Mouse (Mus musculus): ENCODE results near the gene Gm20422.
A peak's percentile ranks its signal among the peaks of the same experiment; 100 is the strongest.

Gm20422 gene

DNA sequence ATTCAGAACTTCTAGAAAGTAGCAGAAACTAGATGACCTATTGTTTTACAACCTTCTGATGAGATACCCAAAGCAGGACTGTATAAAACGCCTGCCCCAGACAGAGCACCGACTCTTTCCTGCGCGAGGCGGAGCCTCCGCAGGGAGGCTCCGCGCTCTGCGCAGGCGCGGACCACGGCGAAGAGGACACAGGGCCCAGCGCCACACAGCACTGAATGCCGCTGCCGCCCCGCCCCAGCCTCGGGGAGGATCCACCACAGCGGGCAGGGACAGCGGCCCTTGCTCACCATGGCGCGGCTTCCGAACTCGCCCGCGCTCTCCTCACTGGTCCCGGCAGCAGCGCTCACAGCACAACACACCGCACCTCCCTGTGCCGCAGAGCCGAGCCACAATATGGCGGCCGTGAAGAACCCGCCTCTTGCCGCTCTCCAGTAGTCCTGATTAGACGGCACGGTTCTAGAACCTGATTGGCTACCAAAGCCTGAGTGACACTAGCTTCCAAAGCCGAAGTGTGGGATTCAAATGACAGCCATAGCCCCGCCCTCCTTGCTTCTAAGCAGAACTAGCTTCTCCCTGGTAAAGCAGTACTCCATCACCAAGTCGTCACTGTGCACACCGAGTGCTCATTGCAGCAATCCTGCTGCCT lies at the start of gene Gm20422:
Gene Gm20422 (minus strand): TSS at position 384 of the 646 bp plus-strand sequence.
- DNase-seq (ENCODE audit: low spot score in 2 of 2): peak; percentile 90 to 92

DNA sequence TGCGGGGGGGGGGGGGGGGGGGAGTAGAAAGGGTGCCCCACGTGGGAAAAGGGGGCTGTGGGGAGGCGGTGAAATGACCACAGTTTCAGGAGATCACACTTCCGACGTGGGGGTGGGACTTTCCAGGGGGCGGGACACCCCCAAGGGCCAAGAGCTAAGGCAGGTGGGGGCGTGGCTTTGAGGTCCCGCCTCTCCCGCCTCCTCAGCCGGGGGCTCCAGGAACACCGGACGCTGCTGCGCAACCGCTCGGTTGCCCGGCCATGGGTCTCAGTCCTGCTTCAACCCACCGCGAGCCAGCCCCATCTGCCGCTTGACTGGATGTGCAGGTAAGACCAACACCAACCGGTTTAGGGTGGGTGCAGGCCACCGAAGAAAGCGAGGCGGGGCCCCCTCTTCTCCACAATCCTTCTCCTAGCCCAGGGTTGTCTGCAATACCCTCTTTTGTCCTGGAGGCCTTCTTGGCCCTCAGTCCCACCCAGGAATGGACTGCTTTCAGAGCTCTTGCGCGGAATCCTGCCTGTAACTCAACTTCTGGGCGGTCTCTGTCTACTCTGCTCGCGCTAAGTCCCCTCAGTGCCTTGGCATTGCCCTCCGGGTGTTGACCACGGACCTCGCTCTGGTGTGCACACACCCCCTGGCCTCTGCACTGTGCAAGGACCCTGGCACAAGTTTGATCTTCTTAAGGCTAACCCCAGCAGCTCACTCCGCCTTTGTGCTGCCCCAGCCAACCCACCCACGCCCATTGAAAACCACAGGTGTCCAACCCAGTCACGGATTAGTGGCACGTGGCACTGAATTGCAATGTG lies 47.9 kb upstream of the Gm20422 start, which contains the start of gene Lpar2:
Gene Lpar2 (plus strand): TSS at position 44 of the 806 bp plus-strand sequence.
- DNase-seq (ENCODE audit: low spot score in 2 of 2): peak; percentile 22 to 61

DNA sequence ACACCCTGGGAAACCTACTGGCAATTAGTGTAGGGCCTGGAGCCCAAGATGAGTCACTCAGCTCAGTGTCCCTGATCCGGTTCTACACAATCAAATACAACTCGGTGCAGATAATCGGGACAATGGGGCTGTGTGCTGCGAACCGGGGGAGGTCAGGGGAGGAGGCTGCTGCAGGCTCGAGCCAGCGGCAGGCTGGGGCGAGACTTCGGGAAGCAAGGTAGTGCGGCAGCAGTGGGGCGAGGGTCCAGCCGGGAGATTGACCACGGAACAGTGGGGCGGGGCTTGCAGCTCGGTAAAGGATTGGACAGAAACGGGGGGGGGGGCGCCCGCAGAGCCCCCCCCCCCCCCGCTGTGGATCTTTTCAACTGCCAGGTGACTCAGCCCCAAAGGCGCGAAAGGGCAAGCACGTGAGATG lies 47.3 kb upstream of the Gm20422 start:
- DNase-seq (ENCODE audit: low spot score in 2 of 2): no peak

DNA sequence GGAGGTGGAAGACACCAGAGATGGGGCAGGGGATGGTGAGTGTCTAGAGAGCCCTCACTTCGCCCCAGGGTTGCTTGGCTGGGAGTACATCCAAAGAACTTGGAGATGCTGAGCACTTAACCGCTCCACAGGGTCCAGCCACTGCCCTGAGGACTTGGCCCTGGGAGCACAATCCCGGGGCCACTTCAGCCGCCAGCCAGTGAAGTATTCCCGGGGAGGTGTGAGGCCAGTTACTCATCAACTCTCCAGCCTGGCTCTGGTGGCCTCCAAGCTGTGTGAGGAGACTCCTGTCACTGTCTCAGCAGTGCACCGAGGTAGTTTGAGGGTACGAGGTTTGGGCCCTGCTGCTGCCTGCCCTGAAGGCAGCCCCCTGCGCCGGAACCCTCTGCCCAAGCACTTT lies 45.8 kb upstream of the Gm20422 start:
- no peak for DNase-seq (ENCODE audit: low spot score in 2 of 2)

DNA sequence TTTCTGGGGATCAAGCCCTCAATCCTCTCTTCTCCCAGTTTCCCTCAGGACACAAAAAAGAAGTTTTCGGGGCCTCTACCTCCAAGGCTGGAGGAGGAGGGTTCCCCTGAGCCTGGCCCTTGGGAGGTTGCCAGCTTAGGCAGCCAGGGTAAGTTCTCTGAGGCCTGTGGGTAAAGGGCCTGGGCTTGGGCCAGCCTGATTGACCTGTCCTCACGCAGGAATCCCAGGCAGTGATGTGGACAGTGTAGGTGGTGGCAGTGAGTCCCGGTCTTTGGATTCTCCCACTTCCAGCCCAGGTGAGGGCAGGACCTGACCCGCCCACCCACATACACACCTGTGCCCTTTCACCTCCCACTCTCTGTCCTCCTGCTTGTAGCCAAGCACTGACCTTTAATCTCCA lies 40.7 kb upstream of the Gm20422 start:
- no peak for DNase-seq (ENCODE audit: low spot score in 2 of 2)

DNA sequence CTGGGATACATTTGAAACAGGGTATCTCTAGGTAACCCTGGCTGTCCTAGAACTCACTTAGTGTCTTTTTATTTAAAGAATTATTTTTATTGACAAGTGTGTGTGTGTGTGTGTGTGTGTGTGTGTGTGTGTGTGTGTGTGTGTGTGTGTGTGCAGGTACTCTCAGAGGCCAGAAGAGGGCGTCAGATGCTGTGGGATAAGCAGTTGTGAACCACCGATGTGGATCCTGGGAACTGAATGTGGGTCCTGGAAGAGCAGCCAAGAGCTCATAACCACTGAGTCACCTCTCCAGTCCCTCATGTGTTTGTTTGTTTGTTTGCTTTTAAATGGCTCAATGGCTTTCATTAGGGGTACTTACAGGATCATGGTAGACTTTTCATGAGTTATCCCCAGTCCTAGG lies 40.2 kb upstream of the Gm20422 start:
- DNase-seq (ENCODE audit: low spot score in 2 of 2): no peak

DNA sequence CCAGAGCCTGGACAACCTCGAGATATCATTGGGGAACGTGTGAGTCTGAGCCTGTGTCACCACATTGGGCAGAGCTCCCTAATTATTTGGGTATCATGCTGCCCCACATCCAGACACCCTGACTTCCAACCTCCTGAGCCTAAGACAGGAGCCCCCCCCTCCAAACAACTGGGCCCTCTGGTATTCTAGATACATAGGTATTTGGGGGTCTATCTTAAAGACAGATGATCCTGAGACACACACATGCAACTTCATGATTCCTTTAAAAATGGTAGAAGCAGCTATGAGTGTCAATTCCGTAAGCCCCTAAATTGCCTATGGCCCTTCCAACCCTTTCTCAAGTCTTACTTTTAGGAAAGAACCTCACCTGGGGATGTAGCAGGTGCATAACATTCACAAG lies 35.1 kb upstream of the Gm20422 start:
- DNase-seq (ENCODE audit: low spot score in 2 of 2): no peak

DNA sequence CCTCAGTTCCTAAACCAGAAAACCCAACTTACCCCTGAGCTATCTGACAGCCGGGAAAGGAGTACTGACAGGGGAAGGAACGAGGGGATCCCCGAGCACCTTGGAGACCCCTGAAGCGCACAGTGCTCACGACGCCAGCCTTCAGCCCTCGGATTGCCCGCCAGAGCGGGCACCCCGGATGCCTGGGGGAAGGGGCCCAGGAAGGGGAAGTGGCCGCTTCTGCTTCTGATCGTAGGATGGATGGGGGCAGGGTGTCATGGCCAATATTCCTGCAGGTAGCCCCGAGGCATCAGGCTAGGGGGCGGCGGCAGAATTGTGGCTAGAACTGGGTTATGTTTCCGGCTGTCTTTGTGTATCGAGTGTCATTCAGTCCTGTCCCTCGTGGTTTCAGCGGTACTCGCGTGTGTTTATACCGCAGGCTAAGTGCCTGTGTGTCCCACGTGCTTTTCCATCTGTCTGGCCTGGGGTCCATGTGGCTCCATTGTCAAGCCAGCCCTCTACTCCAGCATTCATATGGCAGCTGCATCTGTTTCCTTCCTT lies 34.2 kb upstream of the Gm20422 start:
- peak; percentile 40 to 68 for DNase-seq (ENCODE audit: low spot score in 2 of 2)

DNA sequence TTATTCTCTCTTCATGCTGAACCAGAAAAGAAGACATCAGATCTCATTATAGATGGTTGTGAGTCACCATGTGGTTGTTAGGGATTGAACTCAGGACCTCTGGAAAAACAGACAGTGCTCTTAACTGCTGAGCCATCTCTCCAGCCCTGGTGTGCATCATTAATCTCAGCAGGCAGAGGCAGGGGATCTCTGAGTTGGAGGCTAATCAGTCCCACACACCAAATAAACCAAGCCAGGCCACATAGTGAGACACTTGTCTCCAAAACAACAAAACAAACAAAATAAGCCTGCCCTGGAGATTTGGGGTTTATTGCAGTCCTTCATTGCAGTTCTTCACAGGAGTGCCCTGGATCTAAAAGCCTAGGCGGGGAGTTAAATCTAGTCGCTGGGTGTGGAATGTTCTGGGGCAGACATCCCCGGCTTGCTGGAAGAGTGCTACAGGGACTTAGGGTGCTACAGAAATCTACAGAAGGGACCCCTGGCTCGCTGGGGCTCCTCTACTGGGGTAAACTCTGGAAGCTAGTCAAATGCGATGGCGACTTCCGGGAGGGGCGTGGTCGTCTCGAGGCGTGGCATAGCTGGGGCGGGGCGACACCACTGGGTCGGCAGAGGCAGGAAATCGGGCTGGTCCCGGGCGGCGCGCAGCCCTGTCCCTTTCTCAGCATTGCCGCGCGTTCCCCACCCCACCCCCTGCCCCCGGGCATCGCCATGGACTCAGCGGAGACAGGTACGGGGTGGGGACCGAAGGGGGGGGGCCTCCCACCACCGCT lies 33.6 kb upstream of the Gm20422 start, which contains the start of gene Gmip:
Gene Gmip (plus strand): TSS at position 586 of the 770 bp plus-strand sequence.
- peak; percentile 78 to 92 for DNase-seq (ENCODE audit: low spot score in 2 of 2)

DNA sequence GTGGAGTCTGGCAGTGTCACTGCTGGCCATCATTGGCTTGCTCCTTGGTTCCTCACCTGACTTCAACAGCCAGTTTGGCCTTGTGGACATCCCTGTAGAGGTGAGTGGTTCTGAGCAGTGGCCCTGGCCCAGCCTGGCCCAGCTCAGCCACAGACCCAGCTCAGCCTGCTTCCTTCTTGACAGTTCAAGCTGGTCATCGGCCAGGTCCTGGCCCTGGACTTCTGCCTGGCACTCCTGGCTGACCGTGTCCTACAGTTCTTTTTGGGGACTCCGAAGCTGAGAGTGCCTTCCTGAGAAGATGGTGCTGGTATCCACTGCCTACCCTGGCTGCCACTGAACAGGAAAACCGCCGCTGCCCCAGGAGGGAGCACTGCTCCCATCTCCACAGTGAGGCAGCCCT lies 32.5 kb upstream of the Gm20422 start:
- peak in 1 of 2 experiments; percentile 13 for DNase-seq (ENCODE audit: low spot score in 2 of 2)

DNA sequence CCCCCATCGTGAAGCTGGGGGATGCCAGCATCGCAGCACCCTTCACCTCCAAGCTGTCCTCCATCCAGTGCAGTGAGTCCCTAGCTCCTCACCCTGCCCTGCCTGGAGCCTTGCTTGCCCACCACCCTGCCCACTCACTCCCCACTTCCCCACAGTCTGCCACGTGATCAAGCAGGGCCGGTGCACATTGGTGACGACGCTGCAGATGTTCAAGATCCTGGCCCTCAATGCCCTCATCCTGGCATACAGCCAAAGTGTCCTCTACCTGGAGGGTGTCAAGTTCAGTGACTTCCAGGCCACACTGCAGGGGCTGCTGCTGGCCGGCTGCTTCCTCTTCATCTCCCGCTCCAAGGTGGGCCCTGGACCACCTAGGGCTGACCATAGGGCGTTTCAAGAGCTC lies 30.8 kb upstream of the Gm20422 start:
- peak in 1 of 2 experiments; percentile 13 for DNase-seq (ENCODE audit: low spot score in 2 of 2)

DNA sequence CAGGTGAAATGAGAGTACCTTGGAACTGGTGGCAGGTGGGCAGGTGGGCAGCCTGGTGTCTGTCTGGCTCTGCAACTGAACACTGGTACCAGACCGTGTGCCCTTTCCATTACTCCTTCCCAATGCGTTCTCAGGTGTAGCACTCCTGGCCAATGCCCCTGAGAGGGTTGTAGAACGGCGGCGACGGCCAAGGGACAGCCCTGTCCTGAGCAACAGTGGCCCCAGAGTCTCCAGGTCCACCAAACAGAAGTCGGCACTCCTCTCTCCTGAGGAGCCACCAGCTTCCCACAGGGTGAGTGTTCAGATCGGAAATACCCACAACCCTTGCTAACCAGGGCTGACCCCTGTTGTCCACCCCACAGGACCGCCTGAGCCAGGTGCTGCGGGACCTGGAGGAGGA lies 30.4 kb upstream of the Gm20422 start:
- peak in 1 of 2 experiments; percentile 12 for DNase-seq (ENCODE audit: low spot score in 2 of 2)

DNA sequence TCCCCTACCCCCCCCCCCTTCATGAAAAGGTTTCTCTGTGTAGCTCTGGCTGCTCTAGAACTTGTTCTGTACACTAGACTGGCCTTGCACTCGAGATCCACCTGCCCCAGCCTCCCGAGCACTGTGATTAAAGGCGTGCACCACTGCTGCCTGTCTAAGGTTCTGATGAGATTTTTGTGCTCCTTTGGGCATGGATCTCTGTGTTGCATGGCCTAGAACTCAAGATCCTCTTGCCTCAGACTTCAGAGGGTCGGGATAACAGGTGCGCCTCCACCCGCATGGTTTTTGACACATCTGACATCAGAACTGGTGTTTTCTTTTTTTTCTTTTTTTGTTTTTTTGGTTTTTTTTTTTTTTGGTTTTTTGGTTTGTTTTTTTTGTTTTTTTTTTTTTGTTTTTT lies 29.9 kb upstream of the Gm20422 start:
- DNase-seq (ENCODE audit: low spot score in 2 of 2): peak in 1 of 2 experiments; percentile 6

DNA sequence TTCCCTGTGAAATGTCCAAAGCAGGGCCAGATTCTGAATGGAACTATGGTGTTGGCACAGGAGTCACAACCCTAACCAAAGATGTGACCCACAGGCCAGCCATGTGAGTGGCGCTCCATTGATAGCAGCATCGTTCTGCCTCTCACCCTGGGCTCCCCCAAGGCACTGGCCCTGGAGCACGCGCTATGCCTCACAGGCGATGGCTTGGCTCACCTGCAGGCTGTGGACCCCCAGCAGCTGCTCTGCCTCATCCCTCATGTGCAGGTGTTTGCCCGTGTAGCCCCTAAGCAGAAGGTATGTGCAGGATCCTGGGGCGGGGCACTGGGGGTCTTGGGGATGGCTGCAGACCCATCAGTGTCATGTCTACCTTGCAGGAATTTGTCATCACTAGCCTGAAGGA lies 28.7 kb upstream of the Gm20422 start:
- peak in 1 of 2 experiments; percentile 13 for DNase-seq (ENCODE audit: low spot score in 2 of 2)

DNA sequence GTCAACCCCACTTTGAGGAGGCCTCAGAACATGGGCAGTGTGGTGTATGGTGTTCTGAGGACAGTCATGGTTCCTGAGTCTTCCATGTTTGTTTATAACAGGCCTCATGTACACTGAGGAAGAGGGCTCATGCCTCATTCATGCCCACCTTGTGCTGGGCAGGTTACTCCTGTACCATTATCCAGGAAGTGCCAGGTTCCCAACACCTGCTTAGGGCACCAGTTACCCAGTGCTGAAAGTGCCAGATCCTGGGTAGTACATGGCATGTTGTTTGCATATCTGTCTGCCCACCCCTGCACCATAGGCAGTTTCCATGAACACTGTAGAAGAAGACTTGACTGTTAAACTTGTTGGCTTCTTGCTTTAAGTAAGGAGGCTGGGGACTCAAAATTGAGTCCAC lies 27.5 kb upstream of the Gm20422 start:
- DNase-seq (ENCODE audit: low spot score in 2 of 2): peak in 1 of 2 experiments; percentile 6

DNA sequence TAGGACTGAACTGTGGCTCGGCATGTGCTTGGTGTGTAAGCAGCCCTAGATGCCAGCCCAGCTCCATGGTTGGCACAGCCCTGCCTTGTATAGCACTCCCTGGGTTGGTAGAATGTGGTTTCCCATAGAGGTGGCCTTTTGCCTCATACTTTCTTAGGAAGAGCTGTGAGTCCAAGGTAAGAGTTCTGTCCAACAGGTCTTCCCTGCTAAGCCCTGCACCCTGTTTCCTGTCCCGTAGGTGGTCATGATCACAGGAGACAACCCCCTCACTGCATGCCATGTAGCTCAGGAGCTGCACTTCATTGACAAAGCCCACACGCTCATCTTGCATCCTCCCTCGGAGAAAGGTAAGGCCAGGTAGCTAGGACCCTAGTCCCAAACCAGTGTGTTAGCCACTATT lies 27.1 kb upstream of the Gm20422 start:
- DNase-seq (ENCODE audit: low spot score in 2 of 2): peak in 1 of 2 experiments; percentile 6

DNA sequence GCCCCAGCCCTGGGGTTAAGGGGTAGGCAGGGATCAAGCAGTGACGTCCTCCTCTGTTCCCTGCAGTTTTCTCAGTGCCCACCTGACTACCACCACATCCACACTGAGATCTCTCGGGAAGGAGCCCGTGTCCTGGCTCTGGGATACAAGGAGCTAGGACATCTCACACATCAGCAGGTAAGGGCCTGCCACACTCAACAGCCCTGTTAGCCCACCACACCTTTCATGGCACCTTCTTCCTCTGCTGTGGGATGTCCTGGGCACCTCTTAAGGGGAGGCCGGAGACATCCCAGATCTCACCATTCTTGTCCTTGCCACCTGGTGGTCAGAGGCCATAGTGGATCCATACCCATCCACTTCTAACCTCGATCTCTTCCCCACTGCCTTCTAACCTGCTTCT lies 25.3 kb upstream of the Gm20422 start:
- DNase-seq (ENCODE audit: low spot score in 2 of 2): peak in 1 of 2 experiments; percentile 12

DNA sequence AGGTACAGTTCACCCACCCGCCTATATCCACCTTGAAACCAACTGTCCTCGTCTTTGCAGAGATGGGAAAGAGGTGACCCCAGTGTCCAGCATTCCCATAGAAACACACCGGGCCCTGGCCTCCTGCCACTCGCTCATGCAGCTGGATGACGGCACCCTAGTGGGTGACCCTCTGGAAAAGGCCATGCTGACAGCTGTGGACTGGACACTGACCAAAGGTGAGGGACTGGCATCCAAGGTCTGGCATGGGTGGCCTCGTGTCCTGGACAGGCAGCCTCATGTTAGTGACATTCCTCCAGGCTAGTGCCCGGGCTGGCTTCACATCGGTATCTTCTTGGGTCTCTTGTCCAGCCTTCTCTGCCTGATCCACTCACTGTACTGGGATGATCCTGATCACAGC lies 24.6 kb upstream of the Gm20422 start:
- peak in 1 of 2 experiments; percentile 10 for DNase-seq (ENCODE audit: low spot score in 2 of 2)

DNA sequence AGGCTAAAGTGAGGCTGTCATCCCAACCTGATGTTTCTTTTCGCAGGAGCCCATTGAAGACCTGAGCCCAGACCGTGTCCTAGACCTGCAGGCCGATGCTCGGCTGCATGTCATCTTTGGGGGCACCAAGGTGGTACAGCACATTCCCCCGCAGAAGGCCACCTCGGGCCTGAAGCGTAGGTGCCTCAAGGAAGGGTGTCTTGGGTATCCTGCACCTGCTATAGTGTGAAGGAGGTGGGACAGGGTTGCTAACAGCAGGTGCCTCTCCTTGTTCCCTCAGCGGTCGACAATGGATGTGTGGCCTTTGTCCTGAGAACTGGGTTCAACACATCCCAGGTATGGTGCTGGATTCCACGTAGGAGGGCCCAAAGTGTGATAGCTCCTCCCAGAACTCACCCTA lies 23.0 kb upstream of the Gm20422 start:
- peak in 1 of 2 experiments; percentile 8 for DNase-seq (ENCODE audit: low spot score in 2 of 2)

DNA sequence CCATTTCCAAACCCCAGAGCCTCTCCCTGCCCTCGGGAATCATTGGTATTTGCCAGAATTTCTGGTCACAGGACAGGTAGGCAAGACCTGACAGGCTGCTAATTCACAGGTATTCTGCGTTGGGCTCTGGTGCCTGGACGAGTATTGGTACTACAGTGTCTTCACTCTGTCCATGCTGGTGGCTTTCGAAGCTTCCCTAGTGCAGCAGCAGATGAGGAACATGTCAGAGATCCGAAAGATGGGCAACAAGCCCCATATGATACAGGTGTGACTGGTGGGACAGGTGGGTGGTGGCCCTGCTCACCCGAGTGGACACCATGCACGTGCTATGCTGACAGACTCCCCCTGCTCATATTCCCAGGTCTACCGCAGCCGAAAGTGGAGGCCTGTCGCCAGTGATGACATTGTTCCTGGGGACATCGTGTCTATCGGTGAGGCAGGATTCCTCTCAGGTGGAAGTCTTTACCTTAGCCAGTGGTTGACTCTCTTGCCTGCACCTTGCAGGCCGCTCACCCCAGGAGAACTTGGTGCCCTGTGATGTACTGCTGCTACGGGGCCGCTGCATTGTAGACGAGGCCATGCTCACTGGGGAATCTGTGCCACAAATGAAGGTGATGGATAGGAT lies 22.1 kb upstream of the Gm20422 start:
- DNase-seq (ENCODE audit: low spot score in 2 of 2): peak in 1 of 2 experiments; percentile 7

DNA sequence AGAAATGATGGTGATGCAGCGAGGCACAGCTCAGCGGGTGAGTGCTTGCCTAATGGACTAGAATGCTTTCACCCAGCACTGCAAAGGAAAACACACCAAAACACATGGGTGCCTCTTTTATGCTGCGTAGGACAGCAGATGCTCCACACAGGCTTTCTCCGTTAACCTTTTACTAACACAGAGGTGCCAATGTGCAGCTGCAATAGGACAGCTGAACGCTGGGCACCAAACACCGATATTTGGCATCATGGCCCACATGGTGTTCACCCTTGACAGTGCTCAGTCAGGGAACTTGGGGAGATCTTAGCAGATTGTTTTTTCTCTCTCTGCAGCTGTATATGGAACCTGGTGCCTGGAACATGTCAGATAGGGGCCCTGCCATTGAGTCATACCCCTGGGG lies 20.2 kb upstream of the Gm20422 start:
- DNase-seq (ENCODE audit: low spot score in 2 of 2): no peak

Data from spleen, postnatal 10 days (tissue).